Mouse (Mus musculus): ENCODE measurements around the gene Ncstn.

DNA sequence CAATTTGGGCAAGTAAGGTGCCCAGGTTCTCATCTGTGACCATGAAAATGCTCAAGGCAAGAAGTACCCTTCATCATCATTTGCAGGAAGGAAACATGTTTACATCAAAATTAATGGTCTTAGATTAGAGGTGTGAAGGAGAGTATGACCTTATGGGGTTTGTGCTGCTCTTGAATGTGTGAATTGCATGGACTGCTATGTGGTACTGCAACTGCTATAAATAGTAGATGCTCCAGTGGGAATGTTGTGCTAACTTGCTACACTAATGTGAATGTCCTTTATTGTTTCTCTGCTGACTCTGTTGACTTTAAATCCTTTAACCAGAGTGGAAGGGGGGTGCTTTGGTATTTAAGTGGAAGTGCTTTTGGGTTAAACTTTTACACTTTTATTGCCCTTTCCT is 11.7 kb upstream of the Ncstn start:
- TF ChIP-seq CTCF (IDR thresholded peaks at IDR 0.05; ENCODE audit: low read depth) = no peak
- TF ChIP-seq EP300 (IDR thresholded peaks at IDR 0.05; ENCODE audit: low read depth) = no peak

Measured in liver, embryonic 14.5 days (tissue).